Mouse (Mus musculus) layer of hippocampus, adult 2 months (tissue): Measurements from ENCODE around the gene Rsad1. TPM values are rescaled to one million over a fixed set of nuclear protein-coding genes. Genes with fewer than 3 reads are reported as not detected.

Experiments
- DNase-seq, 2 experiments: peaks; one replicate each; pipeline ENCODE4 v3.0.0; 2022; ENCODE audit warnings: low spot score in 2 of 2
- H3K27ac ChIP-seq: fragments of 200-600 bp; 2 replicates; pipeline ENCODE4 v1.8.1; 2022
- H3K4me3 ChIP-seq: fragments of 200-600 bp; 2 replicates; pipeline ENCODE4 v1.8.1; 2022; ENCODE audit warnings: mild to moderate bottlenecking
- CTCF ChIP-seq: fragments of 200-600 bp; conservative IDR thresholded peaks from 2 replicates; pipeline ENCODE4 v1.8.1; 2022; ENCODE audit warnings: antibody characterized with exemption, mild to moderate bottlenecking, moderate library complexity
- total RNA-seq, 2 experiments: library from RNA; stranded (reverse); gene quantifications; 2 replicates each; pipeline ENCODE4 v1.2.3; 2021

Rsad1 gene
- total RNA-seq, 2 experiments from 2014 or later: 9.3 to 11.3 TPM

DNA sequence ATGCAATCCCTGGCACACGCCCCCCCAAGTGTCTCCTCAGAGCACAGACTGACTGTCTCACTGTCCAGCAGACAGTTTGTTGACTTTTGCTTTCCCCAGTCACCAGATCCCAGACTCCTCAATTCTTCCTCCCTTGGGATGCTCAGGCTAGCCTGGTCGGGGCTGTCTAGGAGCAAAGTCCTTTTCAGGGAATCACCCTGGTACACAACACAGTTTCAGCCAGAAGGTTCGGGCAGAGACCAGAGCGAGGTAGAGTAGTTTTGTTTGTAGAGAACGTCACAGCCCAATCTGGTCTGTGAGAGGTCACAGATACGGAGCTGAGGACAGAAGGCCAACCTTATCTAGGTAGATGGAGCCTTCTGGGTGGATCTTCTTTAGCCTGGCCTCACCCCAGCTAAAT lies 17.5 kb upstream of the Rsad1 start:
- no peak overlapping the region for H3K4me3 ChIP-seq
- TF ChIP-seq CTCF: no peak
- DNase-seq: no peak
- H3K27ac ChIP-seq: no peak overlapping the region

DNA sequence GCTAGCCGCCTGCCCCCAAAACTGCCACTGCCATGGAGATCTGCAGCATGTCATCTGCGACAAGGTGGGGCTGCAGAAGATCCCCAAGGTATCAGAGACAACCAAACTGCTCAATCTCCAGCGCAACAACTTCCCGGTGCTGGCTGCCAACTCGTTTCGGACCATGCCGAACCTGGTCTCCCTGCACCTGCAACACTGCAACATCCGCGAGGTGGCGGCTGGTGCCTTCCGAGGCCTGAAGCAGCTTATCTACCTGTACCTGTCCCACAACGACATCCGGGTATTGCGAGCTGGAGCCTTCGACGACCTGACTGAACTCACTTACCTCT lies 16.1 kb upstream of the Rsad1 start:
- H3K4me3 ChIP-seq: no peak overlapping the region
- DNase-seq: no peak
- H3K27ac ChIP-seq: no peak overlapping the region
- TF ChIP-seq CTCF: no peak

DNA sequence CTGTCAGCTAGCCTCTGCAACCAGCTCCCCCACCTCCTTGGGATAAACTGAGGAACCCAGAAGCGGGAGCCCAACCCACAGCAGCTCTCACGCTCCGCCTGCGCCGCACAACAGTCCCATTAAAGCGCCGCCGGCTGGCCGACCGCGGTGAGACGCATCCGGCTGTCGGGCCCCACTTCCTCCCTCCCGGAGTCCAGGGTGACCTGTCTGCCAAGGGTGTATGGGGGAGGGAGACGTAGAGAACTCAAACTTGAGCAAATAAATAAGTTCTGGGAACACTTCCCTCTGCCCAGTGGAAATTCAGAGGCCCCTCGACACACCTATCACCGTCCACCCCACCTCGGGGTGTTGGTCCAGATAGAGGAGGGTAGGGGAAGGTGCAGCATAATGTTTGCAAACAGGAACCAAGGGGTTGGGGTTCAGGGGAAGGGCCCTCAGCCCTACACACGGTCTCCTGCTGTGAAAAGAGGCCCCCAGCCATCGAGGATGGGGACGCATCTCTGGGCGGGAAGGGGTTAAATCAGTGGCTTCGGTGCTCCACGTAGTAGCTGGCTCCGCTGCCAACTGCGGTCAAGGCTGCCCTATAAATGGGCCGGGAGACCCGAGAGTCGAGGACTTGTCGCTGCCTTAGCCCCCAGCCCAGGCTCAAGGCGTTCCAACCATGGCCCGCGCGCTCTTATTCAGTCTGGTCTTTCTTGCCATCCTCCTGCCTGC lies 15.5 kb upstream of the Rsad1 start, which contains the start of gene Chad:
Chad (plus strand) TSS at position 611 of the 714 bp plus-strand sequence.
- no peak for DNase-seq
- Histone ChIP-seq H3K4me3 (peak within 1 kb of the TSS; percentile 11; the same call in 1 of the 2 replicates), H3K27ac (peak within 1 kb of the TSS; percentile 18; the same call in 1 of the 2 replicates)
- peak; percentile 44 for TF ChIP-seq CTCF

DNA sequence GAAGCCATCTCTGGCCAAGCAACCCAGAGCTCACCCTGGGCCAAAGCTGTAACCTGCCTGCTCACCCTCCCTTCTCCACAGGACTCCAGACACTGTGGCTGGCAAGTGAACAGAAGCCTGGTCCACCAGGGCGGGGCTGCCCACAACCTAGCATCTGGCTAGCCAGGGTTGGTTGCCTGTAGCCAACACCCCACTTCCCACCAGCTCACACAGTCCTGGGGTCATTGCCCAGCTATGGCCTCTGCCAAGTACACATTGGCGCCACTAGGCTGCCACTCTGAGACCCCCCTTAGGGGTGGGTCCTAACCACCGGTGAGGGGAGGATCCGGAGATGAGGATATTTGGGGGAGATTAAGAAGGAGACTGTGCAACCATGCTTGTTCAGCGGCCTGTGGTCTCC lies 14.8 kb upstream of the Rsad1 start:
- no peak for TF ChIP-seq CTCF
- no peak for DNase-seq
- Histone ChIP-seq H3K27ac (peak overlapping the region; percentile 18; the same call in 1 of the 2 replicates), H3K4me3 (no peak overlapping the region)

DNA sequence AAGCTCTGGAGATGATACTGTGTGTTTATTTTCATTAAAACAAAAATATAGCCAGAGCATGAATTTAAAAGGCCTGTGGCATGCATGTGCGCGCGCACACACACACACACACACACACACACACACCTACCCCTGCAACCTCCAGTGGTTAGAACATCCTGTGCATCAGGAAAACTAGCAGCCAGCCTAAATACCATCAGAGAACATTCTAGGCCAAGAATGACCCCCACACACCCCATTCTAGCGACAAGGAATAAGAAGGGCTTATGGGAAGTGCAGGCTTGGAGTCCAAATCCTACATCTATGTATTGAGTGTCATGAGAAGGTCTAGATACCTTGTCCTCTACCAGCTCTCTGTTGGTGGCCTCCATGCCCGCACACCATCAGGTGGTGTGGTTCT lies 14.3 kb upstream of the Rsad1 start:
- DNase-seq: no peak
- H3K4me3 ChIP-seq: no peak overlapping the region
- H3K27ac ChIP-seq: no peak overlapping the region
- TF ChIP-seq CTCF: no peak

DNA sequence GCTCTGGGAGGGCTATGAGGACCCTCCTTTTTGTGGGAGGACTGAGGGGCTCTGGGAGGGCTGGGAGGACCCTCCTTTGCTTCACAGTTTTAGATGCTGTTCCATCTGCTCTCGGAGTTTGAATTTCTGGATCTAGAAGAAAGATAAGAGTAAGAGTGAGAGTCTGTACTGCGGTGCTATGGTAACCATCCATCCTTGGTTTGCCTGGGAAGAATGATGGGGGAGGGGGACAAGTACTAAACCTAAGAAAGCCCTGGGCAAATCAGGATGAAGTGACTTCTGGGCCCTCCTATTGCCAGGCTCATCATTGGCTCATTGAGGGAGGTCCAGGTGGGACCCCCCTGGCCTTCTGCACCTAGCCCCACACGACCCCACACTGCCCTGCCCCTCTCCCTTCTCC lies 9.2 kb upstream of the Rsad1 start:
- DNase-seq: no peak
- TF ChIP-seq CTCF: no peak
- Histone ChIP-seq H3K27ac (no peak overlapping the region), H3K4me3 (no peak overlapping the region)

DNA sequence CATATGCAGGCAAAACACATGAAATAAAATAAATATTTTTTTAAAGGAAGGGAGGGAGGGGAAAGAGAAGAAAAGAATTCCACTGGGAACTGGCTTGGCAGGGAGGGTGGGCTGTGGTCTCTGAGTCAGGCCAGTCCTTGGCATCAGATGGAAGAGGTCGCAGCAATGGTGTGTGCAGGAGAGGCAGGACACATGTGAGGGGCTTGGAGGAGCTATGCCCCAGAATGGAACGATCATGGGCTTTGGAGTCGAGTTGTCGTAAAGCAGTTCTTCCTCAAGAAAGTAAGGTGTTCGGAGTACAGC lies 1.3 kb upstream of the Rsad1 start:
- Histone ChIP-seq H3K27ac (no peak overlapping the region), H3K4me3 (no peak overlapping the region)
- DNase-seq: no peak
- TF ChIP-seq CTCF: no peak

DNA sequence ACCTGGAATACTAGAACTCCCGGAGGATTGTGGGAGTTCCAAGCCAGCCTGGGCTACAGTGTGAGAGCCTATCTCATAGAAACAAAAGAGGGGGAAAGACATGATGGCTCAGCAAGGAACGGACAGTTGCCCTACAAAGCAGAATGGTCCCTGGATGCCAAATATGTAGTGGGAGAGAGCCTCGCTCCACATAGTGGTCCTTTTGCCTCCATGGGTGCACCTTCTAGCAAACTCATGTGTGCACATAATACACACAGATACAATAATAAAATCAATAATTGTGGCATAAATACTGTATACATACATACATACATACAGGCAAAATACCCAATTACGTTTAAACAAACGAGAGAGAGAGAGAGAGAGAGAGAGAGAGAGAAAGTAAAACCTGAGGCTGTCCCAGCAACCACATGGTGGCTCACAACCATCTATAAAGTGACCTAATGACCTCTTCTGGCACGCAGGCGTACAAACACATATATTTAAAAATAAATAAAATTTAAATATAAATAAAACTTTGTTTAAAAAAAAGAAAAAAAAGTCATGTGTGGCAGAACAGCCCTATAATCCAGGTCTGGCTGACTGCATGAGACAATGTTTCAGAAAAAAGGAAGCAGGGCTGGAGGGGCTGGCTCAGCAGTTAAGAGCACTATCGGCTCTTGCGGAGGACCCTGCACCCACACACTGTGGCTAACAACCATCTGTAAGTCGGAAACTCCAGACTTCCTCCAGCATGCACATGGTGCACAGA lies 811 bp upstream of the Rsad1 start:
- TF ChIP-seq CTCF: no peak
- Histone ChIP-seq H3K27ac (peak overlapping the region; percentile 98), H3K4me3 (peak overlapping the region; percentile 74; the same call in 1 of the 2 replicates)
- DNase-seq: peak; percentile 25 to 73

DNA sequence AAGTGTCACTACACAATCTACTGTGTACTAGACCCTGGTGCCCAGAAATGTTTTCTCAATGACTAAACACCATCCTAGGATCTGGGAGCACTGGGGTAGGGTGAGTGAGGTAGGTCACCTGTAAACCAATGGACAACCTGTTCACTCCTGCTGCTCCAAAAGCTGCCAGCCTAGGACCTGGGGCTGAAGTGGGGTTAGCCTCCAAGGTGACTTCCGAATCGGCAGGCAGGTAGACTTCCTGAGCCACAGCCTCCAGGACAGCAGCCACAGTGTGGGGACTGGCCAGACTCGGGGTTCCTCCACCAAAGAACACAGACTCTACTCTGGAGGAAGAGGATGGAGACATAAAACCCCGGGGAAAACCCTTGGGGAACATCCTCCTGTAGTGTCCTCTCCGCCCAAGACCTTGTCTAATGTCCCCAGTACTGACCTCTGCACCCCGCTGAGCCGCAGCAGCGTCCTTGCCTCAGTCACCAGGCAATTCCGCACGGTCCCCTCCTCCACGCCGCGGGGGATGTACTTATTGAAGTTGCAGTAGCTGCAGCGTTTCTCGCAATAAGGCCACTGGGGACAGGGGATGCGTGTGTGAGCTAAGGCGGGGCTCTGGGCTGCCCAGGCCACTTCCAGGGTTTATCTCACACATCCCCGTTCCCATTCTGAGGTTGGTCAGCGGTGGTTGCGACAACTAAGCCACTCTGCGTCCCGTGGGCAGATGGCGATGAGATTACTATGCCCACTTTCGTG lies 842 bp downstream of the Rsad1 start:
- no peak for TF ChIP-seq CTCF
- H3K27ac ChIP-seq: peak overlapping the region; percentile 98
- DNase-seq: peak in 1 of 2 experiments; percentile 29
- H3K4me3 ChIP-seq: peak overlapping the region; percentile 74

DNA sequence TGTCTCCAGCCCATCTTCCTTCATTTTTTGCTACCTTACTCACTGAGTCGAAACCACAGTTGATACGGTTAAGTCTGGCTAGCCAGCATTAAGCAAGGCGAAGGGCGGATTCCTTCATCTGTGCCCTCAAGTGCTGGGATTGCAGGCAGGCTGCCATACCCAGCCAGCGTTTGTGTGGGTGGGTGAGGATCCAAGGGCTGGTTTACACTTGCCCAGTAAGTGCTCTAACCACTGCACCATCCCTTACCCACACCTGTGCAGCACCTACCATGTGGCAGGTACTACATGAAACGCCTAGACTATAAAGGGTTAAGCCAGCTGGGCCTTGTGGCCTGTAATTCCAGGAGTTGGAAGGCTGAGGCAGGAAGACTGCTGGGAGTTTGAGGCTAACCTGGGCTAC lies 1.8 kb downstream of the Rsad1 start:
- H3K27ac ChIP-seq: no peak overlapping the region
- no peak overlapping the region for H3K4me3 ChIP-seq
- TF ChIP-seq CTCF: no peak
- no peak for DNase-seq

DNA sequence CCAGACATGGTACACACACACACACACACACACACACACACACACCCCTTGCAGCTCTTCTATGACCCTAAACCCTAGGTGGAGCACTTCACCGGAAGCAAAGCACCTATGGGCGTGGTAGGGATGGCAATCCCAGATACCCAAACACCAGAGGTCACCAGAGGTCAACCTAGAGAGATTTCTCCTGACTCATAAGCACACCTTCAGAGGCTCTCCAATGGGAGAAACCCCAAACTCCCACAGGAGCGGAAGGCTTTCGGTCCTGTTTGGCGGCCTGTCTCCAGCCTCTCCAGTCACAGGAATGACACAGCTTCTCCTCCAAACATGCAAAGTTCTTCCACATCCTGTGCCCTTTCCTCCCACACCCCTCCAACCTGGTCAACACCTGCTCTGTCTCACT lies 2.7 kb downstream of the Rsad1 start:
- H3K27ac ChIP-seq: no peak overlapping the region
- H3K4me3 ChIP-seq: no peak overlapping the region
- DNase-seq: no peak
- TF ChIP-seq CTCF: no peak

DNA sequence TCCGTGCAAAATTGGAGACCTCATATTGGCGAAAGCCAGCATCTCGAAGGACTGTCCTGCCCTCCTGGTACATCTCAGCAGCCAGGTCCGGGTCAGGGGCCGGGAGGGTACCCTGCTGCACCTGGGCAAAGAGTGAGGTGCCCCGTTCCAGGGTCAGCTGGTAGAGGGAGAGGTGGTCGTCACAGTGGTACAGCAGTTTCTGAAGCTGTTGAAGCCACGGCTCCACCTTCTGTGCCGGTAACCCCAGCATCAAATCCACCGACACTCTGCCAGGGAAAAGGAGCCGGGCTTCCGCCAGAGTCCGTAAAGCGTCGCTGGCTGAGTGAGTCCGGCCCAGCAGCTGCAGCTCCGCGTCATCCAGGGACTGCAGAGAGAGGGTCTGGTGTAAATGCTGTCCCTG lies 4.6 kb downstream of the Rsad1 start:
- Histone ChIP-seq H3K4me3 (peak overlapping the region; percentile 50), H3K27ac (peak overlapping the region; percentile 72)
- DNase-seq: no peak
- TF ChIP-seq CTCF: no peak

DNA sequence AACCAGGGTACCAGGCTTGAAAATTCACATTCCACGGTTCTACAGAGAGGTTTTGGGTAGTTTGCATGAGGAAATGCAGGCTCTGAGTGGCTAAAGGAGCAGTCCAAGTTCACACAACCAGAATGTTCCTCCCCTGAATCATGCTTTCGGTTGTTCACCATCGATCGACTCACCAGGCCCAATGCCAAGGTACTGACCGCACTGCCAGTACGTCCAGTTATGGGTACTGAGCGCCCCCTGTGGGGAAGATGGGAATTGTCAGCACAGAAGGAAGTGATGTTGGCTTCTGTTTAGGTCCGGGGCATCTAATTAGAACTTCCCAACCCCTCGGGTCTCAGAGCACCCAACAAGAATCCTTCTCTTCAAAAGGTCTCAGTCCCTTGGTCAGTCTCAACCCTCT lies 5.1 kb downstream of the Rsad1 start:
- H3K4me3 ChIP-seq: peak overlapping the region; percentile 50
- H3K27ac ChIP-seq: peak overlapping the region; percentile 21
- peak; percentile 87 to 94 for DNase-seq
- TF ChIP-seq CTCF: peak; percentile 92
